8 mouse cellular contexts compared by ENCODE assay signal in genomic region chr7:45460860-45461314, GRCm38 (mm10). TPM values are rescaled to one million over a fixed set of nuclear protein-coding genes. Genes with fewer than 3 reads are reported as not detected.
A peak's percentile ranks its signal among the peaks of the same experiment; 100 is the strongest.
DNase-seq lines count a peak whose midpoint lies in the region; ATAC-seq and TF ChIP-seq lines count a peak whose summit lies in the region.

No protein-coding gene starts in this region.

- H3K27me3 ChIP-seq in G1E (ENCODE audit: insufficient read depth, low read length): no peaks in the 10 kb centered on the region

- H3K27ac ChIP-seq in cortical plate, adult 2 months (ENCODE audit: insufficient read depth, low read length): peak overlapping the region; percentile 94
- H3K27ac ChIP-seq in olfactory bulb, adult 2 months (ENCODE audit: insufficient read depth, low read depth, low read length): peak overlapping the region; percentile 86; the same call in 1 of the 2 replicates

- TF ChIP-seq POLR2A in cortical plate, adult 2 months (IDR thresholded peaks at IDR 0.05; ENCODE audit: extremely low read depth, insufficient read depth, low read length): 0 out of 2 replicates have a peak, but pooled peaks have one; percentile 37
- TF ChIP-seq POLR2A in lung, adult 2 months (IDR thresholded peaks at IDR 0.05; ENCODE audit: borderline replicate concordance, extremely low read depth, low read depth, low read length): peak; percentile 48; the same call in 1 of the 2 replicates
- TF ChIP-seq POLR2A in olfactory bulb, adult 2 months (IDR thresholded peaks at IDR 0.05; ENCODE audit: insufficient read depth, low read depth, low read length): no peak

- H3K4me3 ChIP-seq in G1E (ENCODE audit: low read depth, low read length): peak overlapping the region; percentile 87
- no peak overlapping the region for H3K4me3 ChIP-seq in cortical plate, adult 2 months (ENCODE audit: insufficient read depth, low read length)
- H3K4me3 ChIP-seq in lung, adult 2 months (replicated peaks; ENCODE audit: extremely low read depth, low read depth, low read length): no peak overlapping the region
- H3K4me3 ChIP-seq in olfactory bulb, adult 2 months (ENCODE audit: insufficient read depth, low read depth, low read length): no peak overlapping the region

- H3K36me3 ChIP-seq in G1E (replicated peaks): peaks cover 88% of the 10 kb centered on the region

- DNase-seq in 3134 (ENCODE audit: extremely low read depth, insufficient read length, low spot score) (peak; percentile 98), G1E (ENCODE audit: low spot score) (peak; percentile 85)
- peak; percentile 83 for DNase-seq in kidney, adult 11 months
- DNase-seq in lung, adult 2 months: peak; percentile 77

- H3K9me3 ChIP-seq in G1E (replicated peaks): no peaks in the 10 kb centered on the region

- TF ChIP-seq CTCF in G1E (IDR thresholded peaks at IDR 0.05; ENCODE audit: low read depth, low read length): no peak
- TF ChIP-seq CTCF in cortical plate, adult 2 months (IDR thresholded peaks at IDR 0.05; ENCODE audit: extremely low read depth, insufficient read depth, low read length): no peak
- no peak for TF ChIP-seq CTCF in lung, adult 2 months (IDR thresholded peaks at IDR 0.05; ENCODE audit: insufficient read depth, low read length)
- TF ChIP-seq CTCF in olfactory bulb, adult 2 months (IDR thresholded peaks at IDR 0.05; ENCODE audit: insufficient read depth, low read depth, low read length): no peak

- peaks cover 71% of the 10 kb centered on the region for H3K4me1 ChIP-seq in G1E (ENCODE audit: insufficient read depth, low read depth, low read length)
- H3K4me1 ChIP-seq in cortical plate, adult 2 months (ENCODE audit: control insufficient read depth, insufficient read depth, low read length): peaks cover 12% of the 10 kb centered on the region
- H3K4me1 ChIP-seq in lung, adult 2 months (ENCODE audit: control insufficient read depth, insufficient read depth, low read length): peaks cover 10% of the 10 kb centered on the region
- H3K4me1 ChIP-seq in olfactory bulb, adult 2 months (ENCODE audit: control insufficient read depth, insufficient read depth, low read length): peaks cover 33% of the 10 kb centered on the region

- peak; percentile 40 for ATAC-seq in G1E (ENCODE audit: extremely low read depth, insufficient number of reproducible peaks, low FRiP score, poor library complexity, severe bottlenecking)
- peak; percentile 55 for ATAC-seq in granulocyte monocyte progenitor cell, adult 5-6 weeks (replicated peaks; ENCODE audit: poor library complexity, severe bottlenecking)
- no peak for ATAC-seq in activated CD4-positive, CD25-positive, alpha-beta regulatory T cell, adult 4 months

- 19% methylated on average over 13 of the region's 13 CpGs for WGBS in lung, adult 2 months
- WGBS in olfactory bulb, adult 2 months: 33% methylated on average over 13 of the region's 13 CpGs

RNA-seq across cellular contexts. Expression of gene Ftl1, which starts 1.2 kb away (rescaled TPM):
- total RNA-seq in G1E (2014; fragmentation: Nextera tagmentation) (2,893 and 3,214 TPM in 2 replicates), G1E (2017) (4,307 and 4,361 TPM in 2 replicates)
- 6,399 and 6,975 TPM in 2 replicates for polyA plus RNA-seq in G1E (2012)
- polyA plus RNA-seq in cortical plate, adult 2 months (2012; rRNA removed): 588 and 637 TPM in 2 replicates
- 1,113 and 1,886 TPM in 2 replicates for total RNA-seq in granulocyte monocyte progenitor cell, adult 5-6 weeks (2014; fragmentation: Nextera tagmentation)
- 1,040 and 1,064 TPM in 2 replicates for total RNA-seq in granulocyte monocyte progenitor cell, adult 5-6 weeks (2017)
- 2,878 and 3,367 TPM in 2 replicates for polyA plus RNA-seq in lung, adult 2 months (2012; rRNA removed)
- polyA plus RNA-seq in olfactory bulb, adult 2 months (2012; ENCODE audit: insufficient read depth, insufficient read length, low replicate concordance, missing spikeins): 553 and 835 TPM in 2 replicates
- 1,000 to 10,000 TPM; 1,527 to 1,850 TPM for polyA plus RNA-seq in activated CD4-positive, CD25-positive, alpha-beta regulatory T cell, adult 4 months (2017; shearing (Covaris generic))

RNA-seq across cellular contexts. Expression of gene Bax, which starts 5.8 kb away (rescaled TPM):
- total RNA-seq in G1E (2014; fragmentation: Nextera tagmentation): 68.8 and 93.1 TPM in 2 replicates
- 87.2 and 97.2 TPM in 2 replicates for total RNA-seq in G1E (2017)
- 287 and 342 TPM in 2 replicates for polyA plus RNA-seq in G1E (2012)
- 99.4 and 103 TPM in 2 replicates for polyA plus RNA-seq in cortical plate, adult 2 months (2012; rRNA removed)
- 39.3 and 51.9 TPM in 2 replicates for total RNA-seq in granulocyte monocyte progenitor cell, adult 5-6 weeks (2014; fragmentation: Nextera tagmentation)
- total RNA-seq in granulocyte monocyte progenitor cell, adult 5-6 weeks (2017): 28.7 and 34.2 TPM in 2 replicates
- 117 and 128 TPM in 2 replicates for polyA plus RNA-seq in lung, adult 2 months (2012; rRNA removed)
- not detected in 2 replicates for polyA plus RNA-seq in olfactory bulb, adult 2 months (2012; ENCODE audit: insufficient read depth, insufficient read length, low replicate concordance, missing spikeins)
- polyA plus RNA-seq in activated CD4-positive, CD25-positive, alpha-beta regulatory T cell, adult 4 months (2017; shearing (Covaris generic)): 100 to 1,000 TPM in 1 of 2 experiments, 10 to 100 TPM in 1; 94.5 to 202 TPM

RNA-seq across cellular contexts. Expression of gene Tulp2, which starts 20.8 kb away (rescaled TPM):
- 0.98 and 1.1 TPM in 2 replicates for total RNA-seq in G1E (2014; fragmentation: Nextera tagmentation)
- 0.23 and 0.49 TPM in 2 replicates for total RNA-seq in G1E (2017)
- polyA plus RNA-seq in G1E (2012): 1.0 and 1.7 TPM in 2 replicates
- polyA plus RNA-seq in cortical plate, adult 2 months (2012; rRNA removed): 0.11 and 0.13 TPM in 2 replicates
- total RNA-seq in granulocyte monocyte progenitor cell, adult 5-6 weeks (2014; fragmentation: Nextera tagmentation): not detected in 2 replicates
- not detected in 2 replicates for total RNA-seq in granulocyte monocyte progenitor cell, adult 5-6 weeks (2017)
- 0.11 and 0.17 TPM in 2 replicates for polyA plus RNA-seq in lung, adult 2 months (2012; rRNA removed)
- polyA plus RNA-seq in olfactory bulb, adult 2 months (2012; ENCODE audit: insufficient read depth, insufficient read length, low replicate concordance, missing spikeins): not detected in 2 replicates
- polyA plus RNA-seq in activated CD4-positive, CD25-positive, alpha-beta regulatory T cell, adult 4 months (2017; shearing (Covaris generic)): under 1 TPM in 1 of 2 experiments, not detected in 1; 0.44 TPM

RNA-seq across cellular contexts. Expression of gene Ruvbl2, which starts 23.0 kb away (rescaled TPM):
- total RNA-seq in G1E (2014; fragmentation: Nextera tagmentation) (255 and 345 TPM in 2 replicates), G1E (2017) (139 and 167 TPM in 2 replicates)
- 639 and 877 TPM in 2 replicates for polyA plus RNA-seq in G1E (2012)
- polyA plus RNA-seq in cortical plate, adult 2 months (2012; rRNA removed): 41.7 and 47.4 TPM in 2 replicates
- total RNA-seq in granulocyte monocyte progenitor cell, adult 5-6 weeks (2014; fragmentation: Nextera tagmentation): 90.0 and 147 TPM in 2 replicates
- 191 and 250 TPM in 2 replicates for total RNA-seq in granulocyte monocyte progenitor cell, adult 5-6 weeks (2017)
- polyA plus RNA-seq in lung, adult 2 months (2012; rRNA removed): 61.1 and 61.7 TPM in 2 replicates
- polyA plus RNA-seq in olfactory bulb, adult 2 months (2012; ENCODE audit: insufficient read depth, insufficient read length, low replicate concordance, missing spikeins): not detected in 2 replicates
- 10 to 100 TPM; 47.4 to 51.2 TPM for polyA plus RNA-seq in activated CD4-positive, CD25-positive, alpha-beta regulatory T cell, adult 4 months (2017; shearing (Covaris generic))

RNA-seq across cellular contexts. Expression of gene Gm45808, which starts 25.7 kb away (rescaled TPM):
- total RNA-seq in G1E (2014; fragmentation: Nextera tagmentation) (not detected in 2 replicates), G1E (2017) (not detected in 2 replicates)
- polyA plus RNA-seq in G1E (2012): not detected in 2 replicates
- 0.19 TPM in 1 of 2 replicates, not detected in the other for polyA plus RNA-seq in cortical plate, adult 2 months (2012; rRNA removed)
- not detected in 2 replicates for total RNA-seq in granulocyte monocyte progenitor cell, adult 5-6 weeks (2014; fragmentation: Nextera tagmentation)
- total RNA-seq in granulocyte monocyte progenitor cell, adult 5-6 weeks (2017): not detected in 2 replicates
- not detected in 2 replicates for polyA plus RNA-seq in lung, adult 2 months (2012; rRNA removed)
- not detected in 2 replicates for polyA plus RNA-seq in olfactory bulb, adult 2 months (2012; ENCODE audit: insufficient read depth, insufficient read length, low replicate concordance, missing spikeins)
- not detected for polyA plus RNA-seq in activated CD4-positive, CD25-positive, alpha-beta regulatory T cell, adult 4 months (2017; shearing (Covaris generic))

Comparison
In these comparisons a context has a peak if more than half of its experiments do, and no peak if none do; other contexts are left out.
1. RNA of gene Bax, which starts 5.8 kb away (polyA plus RNA-seq): 287 to 342 TPM in G1E, 94.5 to 202 TPM in activated CD4-positive, CD25-positive, alpha-beta regulatory T cell, adult 4 months, 117 to 128 TPM in lung, adult 2 months and 99.4 to 103 TPM in cortical plate, adult 2 months; not detected in olfactory bulb, adult 2 months; every median in the first group is over 10 times any median in the second.
2. Peak in every context shown above with its lines, with median percentiles within 50 percentile points of each other: DNase-seq.